Mouse (Mus musculus): ENCODE measurements around the gene Fcgr1.
"Not testable (repeated sequence)": the region's sequence is repeated elsewhere in the genome, so short reads cannot be mapped to it uniquely, and the experiment has no call there.

Fcgr1 gene

GRCm38 (mm10) chr3:96327647-96328046 is 33.9 kb upstream of the Fcgr1 start:
- CTCF ChIA-PET = no interaction called here

GRCm38 (mm10) chr3:96327131-96327530 is 33.4 kb upstream of the Fcgr1 start:
- CTCF ChIA-PET = no interaction called here

- CTCF ChIA-PET = not testable (repeated sequence)
Measured at GRCm38 (mm10) chr3:96323806-96324205, 30.0 kb upstream of the Fcgr1 start.

- CTCF ChIA-PET = no interaction called here
Measured at GRCm38 (mm10) chr3:96322609-96323008, 28.8 kb upstream of the Fcgr1 start.

- CTCF ChIA-PET = no interaction called here
Measured at GRCm38 (mm10) chr3:96321891-96322290, 28.1 kb upstream of the Fcgr1 start.

GRCm38 (mm10) chr3:96320003-96320402 is 26.2 kb upstream of the Fcgr1 start:
- CTCF ChIA-PET = not testable (repeated sequence)

GRCm38 (mm10) chr3:96312341-96313098 is 18.8 kb upstream of the Fcgr1 start:
- CTCF ChIA-PET = no interaction called here

- CTCF ChIA-PET = interaction anchor here (1.1 kb wide), 1 partner anchor 31 kb away, joined by 3 read pairs; no protein-coding TSS in a partner anchor
Measured at GRCm38 (mm10) chr3:96309441-96309840, 15.7 kb upstream of the Fcgr1 start.

- CTCF ChIA-PET = no interaction called here
Measured at GRCm38 (mm10) chr3:96306506-96306905, 12.7 kb upstream of the Fcgr1 start.

- CTCF ChIA-PET = no interaction called here
Measured at GRCm38 (mm10) chr3:96302076-96302475, 8.3 kb upstream of the Fcgr1 start.

GRCm38 (mm10) chr3:96300706-96301529 is 7.1 kb upstream of the Fcgr1 start:
- CTCF ChIA-PET = no interaction called here

- CTCF ChIA-PET = no interaction called here
Measured at GRCm38 (mm10) chr3:96299562-96299961, 5.8 kb upstream of the Fcgr1 start.

GRCm38 (mm10) chr3:96298360-96298759 is 4.6 kb upstream of the Fcgr1 start:
- CTCF ChIA-PET = no interaction called here

GRCm38 (mm10) chr3:96293368-96293767 is 401 bp downstream of the Fcgr1 start:
- CTCF ChIA-PET = interaction anchor here (0.7 kb wide), 1 partner anchor 16 kb away, joined by 4 read pairs; no protein-coding TSS in a partner anchor

GRCm38 (mm10) chr3:96292641-96293040 is 1.1 kb downstream of the Fcgr1 start:
- CTCF ChIA-PET = interaction anchor here (1.0 kb wide), 1 partner anchor 15 kb away, joined by 6 read pairs; no protein-coding TSS in a partner anchor

- CTCF ChIA-PET = not testable (repeated sequence)
Measured at GRCm38 (mm10) chr3:96290727-96291126, 3.0 kb downstream of the Fcgr1 start.

GRCm38 (mm10) chr3:96289201-96289600 is 4.6 kb downstream of the Fcgr1 start:
- CTCF ChIA-PET = no interaction called here

- CTCF ChIA-PET = not testable (repeated sequence)
Measured at GRCm38 (mm10) chr3:96287334-96287733, 6.4 kb downstream of the Fcgr1 start.

GRCm38 (mm10) chr3:96284457-96284856 is 9.3 kb downstream of the Fcgr1 start:
- CTCF ChIA-PET = interaction anchor here (0.7 kb wide), 1 partner anchor 68 kb away, joined by 5 read pairs; no protein-coding TSS in a partner anchor

GRCm38 (mm10) chr3:96280660-96281059 is 13.1 kb downstream of the Fcgr1 start:
- CTCF ChIA-PET = no interaction called here

GRCm38 (mm10) chr3:96277800-96278624 is 15.8 kb downstream of the Fcgr1 start:
- CTCF ChIA-PET = interaction anchor here (0.6 to 1.0 kb wide), 4 partner anchors 9 to 31 kb away, joined by 3 to 6 read pairs (median 5); partner anchors contain the start of genes Fcgr1, Hist2h2bb and Hist2h3b

GRCm38 (mm10) chr3:96277428-96277799 is 16.4 kb downstream of the Fcgr1 start:
- CTCF ChIA-PET = interaction anchor here (0.6 to 1.0 kb wide), 2 partner anchors 8 to 16 kb away, joined by 4 to 6 read pairs; partner anchors contain the start of genes Fcgr1, Hist2h2bb and Hist2h3b
